Mouse (Mus musculus) lung, postnatal 0 days (tissue): Measurements from ENCODE around the gene Aff3. TPM values are rescaled to one million over a fixed set of nuclear protein-coding genes. Genes with fewer than 3 reads are reported as not detected.

Experiments
- ATAC-seq: fragments of 200-750 bp; cut with Nextera tagmentation; 2 replicates; pipeline ENCODE4 v1.8.0; 2017; ENCODE audit warnings: moderate library complexity
- DNase-seq: peaks from one replicate; pipeline ENCODE4 v3.0.0-alpha.2; 2016; ENCODE audit warnings: low spot score
- H3K27ac ChIP-seq: fragments of 300-500 bp; sonication (generic); 2 replicates; pipeline ENCODE4 v1.5.1; 2014; ENCODE audit warnings: antibody characterized with exemption, mild to moderate bottlenecking, low read length, mixed read lengths
- H3K27me3 ChIP-seq: fragments of 300-500 bp; sonication (generic); replicated peaks from 2 replicates; pipeline ENCODE4 v1.6.1; 2014; ENCODE audit warnings: low read length, mixed read lengths; ENCODE audit not compliant: insufficient read depth
- H3K36me3 ChIP-seq: fragments of 300-500 bp; sonication (generic); 2 replicates; pipeline ENCODE4 v1.6.1; 2014; ENCODE audit warnings: low read length, mixed read lengths; ENCODE audit not compliant: insufficient read depth
- H3K4me1 ChIP-seq: fragments of 300-500 bp; sonication (generic); 2 replicates; pipeline ENCODE4 v1.6.1; 2014; ENCODE audit warnings: antibody characterized with exemption, low read depth, low read length, mixed read lengths; ENCODE audit not compliant: insufficient read depth
- H3K4me2 ChIP-seq: fragments of 300-500 bp; sonication (generic); replicated peaks from 2 replicates; pipeline ENCODE4 v1.6.1; 2014; ENCODE audit warnings: low read depth, mild to moderate bottlenecking, low read length, moderate library complexity, mixed read lengths
- H3K4me3 ChIP-seq: fragments of 300-500 bp; sonication (generic); 2 replicates; pipeline ENCODE4 v1.5.1; 2014; ENCODE audit warnings: low read depth, low read length
- H3K9ac ChIP-seq: fragments of 300-500 bp; sonication (generic); replicated peaks from 2 replicates; pipeline ENCODE4 v1.6.1; 2014; ENCODE audit warnings: low read depth, mild to moderate bottlenecking
- H3K9me3 ChIP-seq: fragments of 300-500 bp; sonication (generic); 2 replicates; pipeline ENCODE4 v1.6.1; 2016; ENCODE audit warnings: low read length, mixed read lengths
- CTCF ChIP-seq: IDR thresholded peaks from 2 replicates; pipeline ENCODE4 v1.5.1; 2016; ENCODE audit warnings: antibody characterized with exemption, mild to moderate bottlenecking
- EP300 ChIP-seq: IDR thresholded peaks from 2 replicates; pipeline ENCODE4 v1.6.1; 2016; ENCODE audit warnings: antibody characterized with exemption, mild to moderate bottlenecking, control low read depth
- WGBS: fragments of 180-500 bp; shearing (Covaris S2); extraction: QIAGEN DNeasy Blood & Tissue Kit; methylation state at CpG from one replicate; pipeline ENCODE4 v1.1.7; 2014; 5-methylcytosine and 5-hydroxymethylcytosine counted together
- polyA plus RNA-seq: library from polyadenylated mRNA; unstranded; fragments of >200 nt; fragmentation: Nextera tagmentation; extraction: Ambion mirVana; gene quantifications from 2 replicates; pipeline ENCODE4 v1.2.1, GENCODE M21; 2015

Aff3 gene
- polyA plus RNA-seq, 1 experiment from 2014 or later = 5.9 TPM

- H3K4me3 ChIP-seq = no peak overlapping the region
- ATAC-seq = no peak
- no peak overlapping the region for H3K27ac ChIP-seq
- no peaks in the 10 kb centered on the region for H3K36me3 ChIP-seq
- no peak overlapping the region for H3K9ac ChIP-seq
- no peak for DNase-seq
- no peaks in the 10 kb centered on the region for H3K27me3 ChIP-seq
- H3K4me2 ChIP-seq = no peak overlapping the region
- WGBS = 45% methylated on average over 7 of the region's 7 CpGs
- H3K4me1 ChIP-seq = peaks cover 4% of the 10 kb centered on the region; the same call in 1 of the 2 replicates
- TF ChIP-seq EP300 (no peak), CTCF (no peak)
- no peaks in the 10 kb centered on the region for H3K9me3 ChIP-seq
These were observed 33.1 kb downstream of the Aff3 start for GRCm38 (mm10) chr1:38631501-38632279.

GRCm38 (mm10) chr1:38628901-38629585 is 35.7 kb downstream of the Aff3 start:
- DNase-seq (peak; percentile 82), ATAC-seq (peak; percentile 61)
- no peak overlapping the region for H3K4me3 ChIP-seq
- no peak overlapping the region for H3K9ac ChIP-seq
- H3K4me1 ChIP-seq = peaks cover 4% of the 10 kb centered on the region; the same call in 1 of the 2 replicates
- H3K9me3 ChIP-seq = no peaks in the 10 kb centered on the region
- 27% methylated on average over 11 of the region's 11 CpGs for WGBS
- peak overlapping the region; percentile 16; the same call in 1 of the 2 replicates for H3K27ac ChIP-seq
- H3K27me3 ChIP-seq = no peaks in the 10 kb centered on the region
- H3K36me3 ChIP-seq = no peaks in the 10 kb centered on the region
- peak; percentile 80 for TF ChIP-seq EP300
- TF ChIP-seq CTCF = no peak
- H3K4me2 ChIP-seq = peak overlapping the region; percentile 31

GRCm38 (mm10) chr1:38628426-38628825 is 36.3 kb downstream of the Aff3 start:
- H3K9me3 ChIP-seq = no peaks in the 10 kb centered on the region
- WGBS = 43% methylated on average over 8 of the region's 8 CpGs
- no peak for DNase-seq
- no peak overlapping the region for H3K9ac ChIP-seq
- no peak; the same call in 1 of the 2 replicates for TF ChIP-seq CTCF
- TF ChIP-seq EP300 = no peak
- H3K36me3 ChIP-seq = no peaks in the 10 kb centered on the region
- H3K4me2 ChIP-seq = no peak overlapping the region
- no peak for ATAC-seq
- H3K27ac ChIP-seq = peak overlapping the region; percentile 74; the same call in 1 of the 2 replicates
- peaks cover 4% of the 10 kb centered on the region; the same call in 1 of the 2 replicates for H3K4me1 ChIP-seq
- H3K27me3 ChIP-seq = no peaks in the 10 kb centered on the region
- no peak overlapping the region for H3K4me3 ChIP-seq

GRCm38 (mm10) chr1:38627683-38628361 is 36.9 kb downstream of the Aff3 start:
- Histone ChIP-seq H3K27ac (peak overlapping the region; percentile 74; the same call in 1 of the 2 replicates), H3K4me3 (peak overlapping the region; percentile 73), H3K9me3 (no peaks in the 10 kb centered on the region), H3K27me3 (no peaks in the 10 kb centered on the region), H3K4me2 (peak overlapping the region; percentile 92), H3K4me1 (peaks cover 4% of the 10 kb centered on the region; the same call in 1 of the 2 replicates), H3K9ac (peak overlapping the region; percentile 59), H3K36me3 (no peaks in the 10 kb centered on the region)
- peak; percentile 8; the same call in 1 of the 2 replicates for ATAC-seq
- 3% methylated on average over 31 of the region's 42 CpGs for WGBS
- TF ChIP-seq CTCF (no peak), EP300 (no peak)
- peak; percentile 16 for DNase-seq

- peaks cover 4% of the 10 kb centered on the region; the same call in 1 of the 2 replicates for H3K4me1 ChIP-seq
- DNase-seq = peak; percentile 74
- H3K27me3 ChIP-seq = no peaks in the 10 kb centered on the region
- peak overlapping the region; percentile 73 for H3K4me3 ChIP-seq
- ATAC-seq = peak; percentile 85
- no peaks in the 10 kb centered on the region for H3K9me3 ChIP-seq
- peak overlapping the region; percentile 92 for H3K4me2 ChIP-seq
- TF ChIP-seq CTCF (no peak), EP300 (no peak)
- peak overlapping the region; percentile 59 for H3K9ac ChIP-seq
- 2% methylated on average over 28 of the region's 133 CpGs for WGBS
- peak overlapping the region; percentile 74 for H3K27ac ChIP-seq
- H3K36me3 ChIP-seq = no peaks in the 10 kb centered on the region
These were observed 37.8 kb downstream of the Aff3 start for GRCm38 (mm10) chr1:38626739-38627661.
